In the genomic region with DNA sequence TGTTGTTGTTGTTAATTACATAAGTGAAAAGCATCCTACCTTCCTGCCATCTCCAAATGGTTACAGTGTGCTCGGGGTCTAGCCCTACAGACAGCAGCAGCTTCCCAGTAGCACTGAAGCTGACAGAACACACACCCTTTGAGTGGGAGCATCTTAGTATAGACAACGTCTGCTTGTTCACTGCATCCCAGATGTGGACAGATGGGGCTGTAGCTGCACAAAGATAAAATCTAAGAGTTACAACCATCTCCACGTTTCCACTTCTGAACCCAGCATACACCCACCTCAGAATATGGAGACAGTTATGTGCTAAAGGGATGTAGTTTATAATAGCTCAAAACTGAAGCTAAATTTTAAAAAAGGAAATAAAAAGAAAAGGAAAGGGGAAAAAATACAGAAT, we compare ENCODE assay signal across 22 mouse cellular contexts.
"Had no signal": no experiment of that assay in that cellular context is flagged by ENCODE, and none has a peak within 500 bp of the region (broad histone marks: within the 10 kb centered on the region; RNA-seq: fewer than 3 reads in every experiment).

No protein-coding gene starts in this region.

- ATAC-seq: hindbrain, embryonic 16.5 days; inflammation-experienced regulatory T-cells, adult 6 months; intestine, embryonic 15.5 days; intestine, postnatal 0 days had no signal

- DNase-seq: gastrocnemius, postnatal 25 days; heart, adult 2 months; heart, postnatal 10 days; heart, postnatal 4 days; kidney, adult 18-20 months; kidney, adult 8-10 months; kidney, postnatal 10 days; kidney, postnatal 25 days; kidney, postnatal 4 days; liver; liver, embryonic 13.5 days had no signal

- H3K4me3 ChIP-seq: heart, adult 2 months; hindbrain, embryonic 10.5 days; hindbrain, embryonic 12.5 days; intestine, embryonic 15.5 days; left cerebral cortex, adult 2 months; limb, embryonic 10.5 days; limb, embryonic 12.5 days; liver, embryonic 13.5 days; liver, embryonic 15.5 days had no signal

- H3K27ac ChIP-seq: heart, adult 2 months; hindbrain, embryonic 10.5 days; hindbrain, embryonic 12.5 days; hindbrain, embryonic 14.5 days; intestine, embryonic 15.5 days; left cerebral cortex, adult 2 months; limb, embryonic 10.5 days; limb, embryonic 12.5 days; liver, embryonic 13.5 days; liver, embryonic 15.5 days had no signal
